Mouse (Mus musculus) embryo, embryonic 9.5 days (tissue): Measurements from ENCODE around the gene Nubp2.

Source experiments
- DNase-seq: peaks from one replicate; pipeline ENCODE4 v3.0.0-alpha.2; 2017; ENCODE audit errors: extremely low spot score

The Nubp2 gene

GRCm38 (mm10) chr17:24894061-24894994 lies 8.2 kb upstream of the Nubp2 start:
- no peak for DNase-seq

DNA sequence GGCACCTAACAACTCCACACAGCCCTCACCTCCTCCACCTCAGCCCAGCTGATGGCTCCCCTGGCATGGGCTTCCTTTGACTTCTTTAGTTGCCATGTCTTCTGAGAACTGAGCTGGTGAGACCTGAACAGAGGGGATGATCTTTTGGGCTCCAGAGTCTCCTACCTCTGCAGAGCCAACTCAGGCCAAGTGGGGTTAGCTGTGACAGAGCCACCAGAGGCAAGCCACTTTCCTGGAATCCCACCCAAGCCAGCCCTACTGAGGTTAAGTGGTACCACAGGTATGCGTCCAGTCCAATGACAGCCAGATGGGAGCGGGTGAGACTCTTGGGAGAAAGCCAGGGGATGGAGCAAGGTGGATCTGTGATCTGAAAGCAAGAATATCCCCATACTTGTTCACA lies 7.1 kb upstream of the Nubp2 start:
- DNase-seq = no peak

- DNase-seq = no peak
Observed at GRCm38 (mm10) chr17:24892785-24893184, 6.6 kb upstream of the Nubp2 start.

- no peak for DNase-seq
Observed at GRCm38 (mm10) chr17:24891321-24891720, 5.2 kb upstream of the Nubp2 start.

DNA sequence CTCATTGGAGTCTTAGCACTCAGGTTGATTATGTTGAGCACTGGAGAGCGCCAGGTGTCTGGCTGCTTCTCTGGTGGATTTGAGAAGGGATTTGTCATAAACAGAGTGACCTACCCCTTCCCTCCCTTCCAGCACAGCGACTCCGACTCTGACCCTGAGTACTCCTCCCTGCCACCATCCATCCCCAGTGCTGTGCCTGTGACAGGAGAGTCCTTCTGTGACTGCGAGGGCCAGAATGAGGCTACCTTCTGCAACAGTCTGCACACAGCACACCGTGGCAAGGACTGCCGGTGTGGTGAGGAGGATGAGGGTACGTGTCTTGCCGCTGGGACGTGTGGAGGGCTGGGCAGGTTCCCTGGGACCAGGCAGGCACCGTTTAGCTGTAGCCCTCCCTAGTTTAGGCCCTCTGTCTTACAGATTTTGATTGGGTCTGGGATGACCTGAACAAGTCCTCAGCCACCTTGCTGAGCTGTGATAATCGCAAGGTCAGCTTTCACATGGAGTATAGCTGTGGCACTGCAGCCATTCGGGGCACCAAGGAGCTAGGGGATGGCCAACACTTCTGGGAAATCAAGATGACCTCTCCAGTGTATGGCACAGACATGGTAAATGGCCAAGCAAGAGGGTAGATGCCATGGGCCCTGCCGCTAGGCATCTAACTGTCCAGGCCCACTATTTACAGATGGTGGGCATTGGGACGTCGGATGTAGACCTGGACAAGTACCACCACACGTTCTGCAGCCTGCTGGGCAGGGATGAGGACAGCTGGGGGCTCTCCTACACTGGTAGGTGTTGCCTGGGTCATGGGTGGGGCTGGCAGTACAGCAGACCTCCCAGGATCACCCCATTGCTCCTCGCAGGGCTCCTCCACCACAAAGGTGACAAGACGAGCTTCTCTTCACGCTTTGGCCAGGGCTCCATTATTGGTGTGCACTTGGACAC lies 4.3 kb upstream of the Nubp2 start:
- no peak for DNase-seq

DNA sequence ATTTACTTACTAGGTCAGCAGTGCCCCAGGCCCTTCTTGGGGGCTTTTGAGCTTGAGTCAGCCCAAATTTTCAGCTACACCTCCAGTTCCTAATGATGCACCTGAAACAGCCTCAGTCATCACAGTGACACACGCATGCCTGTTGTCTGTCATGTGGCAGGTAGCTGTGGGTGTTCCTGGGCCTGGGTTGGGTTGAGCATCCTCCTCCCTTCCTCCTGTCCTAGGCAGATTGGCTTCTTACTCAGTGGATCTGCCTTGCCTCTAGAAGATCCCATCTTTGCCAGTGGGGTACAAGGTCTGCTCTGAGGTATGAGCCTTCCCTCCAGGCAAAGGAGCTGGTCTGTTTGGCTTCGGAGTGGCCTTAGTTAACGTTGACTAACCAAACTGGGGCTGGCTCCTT lies 2.7 kb upstream of the Nubp2 start:
- no peak for DNase-seq

GRCm38 (mm10) chr17:24887291-24888080 lies 1.3 kb upstream of the Nubp2 start:
- no peak for DNase-seq

DNA sequence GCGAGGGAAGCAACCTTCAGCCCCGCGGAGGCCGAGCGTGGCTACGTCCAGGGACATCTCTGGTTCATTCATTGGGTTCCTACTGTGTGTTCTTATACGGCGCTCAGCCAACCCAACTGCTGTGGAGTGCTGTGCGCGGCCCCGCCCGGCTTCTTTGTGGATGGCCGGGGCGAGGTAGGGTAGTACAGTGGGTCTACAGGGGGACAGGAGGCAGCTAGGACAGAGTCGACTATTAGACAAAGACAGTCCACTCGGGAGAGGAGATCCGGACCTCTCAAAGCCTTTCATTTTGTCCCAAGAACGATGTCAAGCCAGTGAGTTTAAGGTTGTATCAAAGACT lies 753 bp upstream of the Nubp2 start:
- no peak for DNase-seq

- no peak for DNase-seq
Observed at GRCm38 (mm10) chr17:24885356-24886133, 604 bp downstream of the Nubp2 start.

DNA sequence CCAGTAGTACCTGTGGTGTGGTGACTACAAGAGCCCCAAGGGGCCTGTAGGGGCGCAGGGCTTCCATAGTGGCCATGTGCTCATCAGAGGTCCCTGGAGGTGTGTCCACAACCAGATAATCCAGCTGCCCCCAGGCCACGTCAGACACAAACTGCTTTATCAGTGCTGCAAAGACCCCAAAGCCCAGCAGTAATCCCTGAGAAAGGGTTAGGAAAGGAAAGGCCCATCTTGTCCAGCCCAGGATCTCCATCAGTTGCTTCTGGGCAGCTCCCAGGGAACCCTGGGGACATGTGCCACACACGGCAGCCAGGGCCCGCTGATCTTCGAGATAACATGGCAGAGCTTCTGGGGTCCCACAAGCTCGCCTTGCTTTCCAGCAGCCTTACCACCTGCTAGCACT lies 1.8 kb downstream of the Nubp2 start:
- DNase-seq = no peak

DNA sequence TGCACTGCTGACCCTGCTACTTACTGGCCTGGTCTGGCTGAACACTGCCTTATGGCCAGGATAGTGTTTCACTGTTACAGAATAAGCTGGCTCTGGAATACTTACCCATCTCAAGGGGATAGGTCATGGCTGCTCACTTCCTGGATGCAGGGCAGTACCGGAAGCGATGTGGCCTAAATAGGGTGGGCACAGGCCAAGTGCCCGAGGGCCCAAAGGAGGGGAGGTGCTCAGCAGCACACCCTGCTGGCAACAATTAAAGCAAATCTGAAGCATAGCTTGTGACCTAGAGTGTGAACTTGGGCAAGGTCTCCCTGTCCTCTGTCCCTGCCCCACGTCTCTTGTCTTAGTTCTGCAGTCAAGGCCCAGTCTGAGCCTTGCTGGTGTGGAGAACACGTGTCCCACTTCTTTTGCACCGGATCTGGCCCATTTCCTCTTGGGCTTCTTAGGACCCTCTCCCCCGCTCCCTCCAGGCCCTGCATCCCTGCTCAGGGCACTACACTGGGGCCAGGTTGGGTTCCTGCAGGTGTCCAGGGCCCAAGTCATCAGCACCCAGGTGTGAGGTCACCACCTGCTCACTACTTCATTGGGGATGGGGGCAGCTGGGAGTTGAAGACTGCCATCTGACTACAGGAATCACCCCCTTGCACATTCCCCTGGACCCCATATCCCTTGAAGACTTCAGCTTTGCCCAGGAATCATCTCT lies 4.3 kb downstream of the Nubp2 start:
- no peak for DNase-seq

DNA sequence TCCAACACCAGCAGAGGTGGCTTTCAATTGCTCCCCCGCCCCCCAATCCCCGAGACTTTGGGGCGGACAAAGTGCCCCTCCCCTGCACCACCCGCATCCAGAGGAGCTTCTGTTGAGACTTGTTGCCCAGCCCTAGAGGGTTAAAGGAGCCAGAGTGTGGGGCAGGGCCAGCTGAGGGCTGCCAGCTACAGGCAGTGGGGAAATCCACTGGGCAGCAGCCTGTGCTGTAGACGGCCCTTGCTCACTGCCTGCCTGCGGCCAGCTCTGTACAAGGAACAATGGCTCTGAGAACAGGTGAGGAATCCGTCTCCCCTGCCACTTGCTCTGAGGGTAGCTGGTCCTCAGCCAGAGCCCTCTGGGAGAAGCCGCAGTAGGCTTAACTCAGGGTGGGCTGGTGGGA lies 7.6 kb downstream of the Nubp2 start:
- no peak for DNase-seq

GRCm38 (mm10) chr17:24878117-24878397 lies 8.1 kb downstream of the Nubp2 start:
- DNase-seq = no peak

- no peak for DNase-seq
Observed at GRCm38 (mm10) chr17:24877336-24878116, 8.6 kb downstream of the Nubp2 start.

DNA sequence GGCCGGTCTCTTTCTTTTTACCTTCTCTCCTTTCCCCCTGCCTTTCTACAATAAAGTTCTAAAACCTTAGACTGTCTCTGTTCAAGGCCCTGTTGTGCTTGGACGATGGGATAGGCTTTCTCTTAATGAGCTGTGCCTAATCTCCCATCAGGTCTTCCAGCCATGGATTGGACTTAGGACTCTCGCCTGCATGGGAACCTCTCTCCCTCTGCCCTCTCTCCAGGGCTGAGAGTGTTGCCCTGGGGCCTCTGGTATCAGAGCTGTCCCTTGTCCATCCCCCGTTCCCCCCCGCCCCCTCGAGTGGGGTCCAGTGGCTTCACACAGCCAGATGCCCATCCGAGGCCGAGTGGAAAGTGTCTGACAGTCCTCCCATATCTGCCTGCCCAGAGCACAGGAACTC lies 11.2 kb downstream of the Nubp2 start:
- DNase-seq = no peak

DNA sequence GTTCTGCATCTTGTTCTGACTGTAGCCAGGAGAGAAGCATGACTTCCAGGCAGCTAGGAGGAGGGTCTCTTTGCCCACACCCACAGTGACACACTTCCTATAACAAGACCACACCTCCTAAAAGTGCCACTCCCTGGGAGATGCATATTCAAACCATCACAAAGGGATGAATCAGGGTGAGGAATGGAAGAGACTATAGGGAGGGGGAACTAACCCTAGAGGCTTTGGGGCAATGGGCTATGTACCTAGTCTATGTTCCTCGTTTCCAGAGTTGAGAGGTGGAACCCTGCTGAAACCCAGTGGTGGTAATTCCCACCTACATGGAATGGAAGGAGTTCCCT lies 11.8 kb downstream of the Nubp2 start:
- no peak for DNase-seq

DNA sequence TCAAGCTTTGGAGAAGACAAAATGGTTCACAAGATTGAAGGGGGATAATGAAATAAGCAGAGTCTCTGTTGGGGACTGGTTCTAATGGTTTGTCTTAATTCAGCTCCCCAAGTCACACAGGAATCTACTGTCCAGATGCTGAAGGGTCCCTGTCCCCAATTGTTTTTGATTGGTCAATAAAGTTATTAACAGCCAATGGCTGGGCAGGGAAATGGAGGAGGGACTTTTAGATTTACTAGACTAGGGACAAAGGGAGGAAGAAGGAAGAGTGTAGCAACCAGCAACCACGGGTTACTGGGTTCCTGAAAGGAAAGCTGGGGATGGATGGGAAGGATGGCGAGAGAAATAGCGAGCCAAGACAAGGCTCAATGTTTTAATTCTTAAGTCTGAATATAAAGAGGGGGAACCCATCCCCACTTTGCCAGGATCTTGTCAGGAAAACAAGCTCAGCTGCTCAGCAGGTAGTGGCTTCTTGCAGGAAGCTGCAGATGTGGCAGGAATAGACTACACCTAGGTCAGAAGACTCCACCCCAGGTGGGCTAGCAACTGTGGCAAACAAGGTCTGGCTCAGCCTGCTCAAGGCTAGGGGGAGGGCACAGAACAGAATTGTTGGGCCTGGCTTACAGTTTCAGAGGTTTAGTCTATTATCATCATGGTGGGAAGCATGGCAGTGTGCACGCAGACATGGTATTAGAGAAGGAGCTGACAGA lies 12.3 kb downstream of the Nubp2 start:
- DNase-seq = no peak

DNA sequence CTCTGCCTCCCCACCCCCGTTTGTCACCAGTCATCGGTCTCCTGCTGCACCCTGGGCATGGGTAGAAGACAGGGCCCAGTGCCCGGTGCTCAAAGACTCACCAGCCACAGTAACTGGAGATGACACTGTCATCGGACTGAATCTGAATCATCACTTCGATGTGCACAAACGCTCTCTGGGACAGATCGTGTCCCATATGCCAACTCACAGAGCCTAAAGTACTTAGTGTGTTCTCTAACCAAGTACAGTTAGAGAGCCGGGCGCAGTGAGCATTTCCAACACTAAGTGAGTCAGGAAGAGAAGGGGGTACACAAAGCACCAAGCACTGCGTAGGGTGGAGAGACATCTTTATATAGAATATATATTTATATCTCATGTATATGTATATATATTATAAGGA lies 18.2 kb downstream of the Nubp2 start:
- DNase-seq = no peak

DNA sequence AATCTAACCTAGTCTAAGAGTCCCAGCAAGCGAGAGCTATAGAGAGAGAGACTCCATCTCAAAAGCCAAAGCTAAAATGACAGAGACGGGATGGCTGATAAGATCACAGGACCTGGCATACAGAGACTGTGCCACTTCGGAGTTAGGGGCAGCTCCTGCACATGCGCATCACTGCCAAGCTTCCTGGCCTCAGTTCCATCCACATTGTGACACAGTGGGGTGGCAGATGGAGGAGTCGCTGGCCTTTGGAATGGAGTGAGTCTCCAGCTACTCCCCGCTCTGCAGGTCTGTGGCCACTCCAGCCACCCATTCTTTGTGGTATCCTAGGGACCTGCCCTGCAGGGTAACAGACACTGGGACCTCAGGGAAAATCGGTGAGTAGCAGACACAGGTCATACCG lies 20.4 kb downstream of the Nubp2 start, which contains the start of gene Igfals:
TSS of gene Igfals (plus strand) at position 222 of the 400 bp plus-strand sequence.
- DNase-seq = no peak
